Mouse (Mus musculus): Measurements from ENCODE around the gene Rbm4.

DNA sequence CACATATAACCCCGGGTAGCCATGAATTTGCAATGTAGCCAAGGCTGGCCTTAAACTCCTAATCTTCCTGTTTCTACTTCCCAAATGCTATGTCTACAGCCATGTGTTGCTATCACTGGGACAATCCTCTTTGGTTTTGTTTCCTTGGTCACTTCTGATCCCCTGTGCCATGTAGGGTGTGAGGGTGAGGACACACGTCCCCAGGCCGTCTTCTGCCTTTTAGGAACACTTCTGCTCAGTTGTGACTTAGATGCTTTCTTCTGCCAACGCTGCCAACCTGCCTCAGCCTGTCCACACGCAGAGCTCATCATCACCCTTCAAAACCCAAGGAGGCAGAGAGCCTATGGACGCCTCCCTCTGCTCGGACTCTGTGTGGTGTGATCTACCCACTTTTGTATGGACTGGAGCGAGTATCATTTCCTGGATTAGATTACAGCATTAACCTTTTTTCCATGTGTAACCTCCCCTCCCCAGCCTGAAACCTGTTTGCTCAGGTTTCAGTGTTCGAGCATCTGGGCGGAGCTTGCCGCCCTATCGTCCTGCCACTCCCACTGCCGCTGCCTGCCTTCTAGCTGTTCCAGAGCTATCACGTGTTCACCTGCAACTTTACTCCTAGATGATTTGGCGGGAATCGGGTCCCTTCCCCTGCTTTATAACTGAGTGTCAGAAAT lies 34.9 kb upstream of the Rbm4 start:
- no peak for TF ChIP-seq POLR2A (IDR thresholded peaks at IDR 0.05; ENCODE audit: borderline replicate concordance, extremely low read depth, insufficient read depth, insufficient read length, poor library complexity, severe bottlenecking)
- TF ChIP-seq CTCF (IDR thresholded peaks at IDR 0.05; ENCODE audit: borderline replicate concordance, extremely low read depth, insufficient read depth, insufficient read length), result no peak

Measured in brain, embryonic 14.5 days (tissue).